Mouse (Mus musculus): ENCODE results near the gene Serpina10. TPM values are rescaled to one million over a fixed set of nuclear protein-coding genes. Genes with fewer than 3 reads are reported as not detected.

Serpina10 gene
- polyA plus RNA-seq, 1 experiment = not detected

DNA sequence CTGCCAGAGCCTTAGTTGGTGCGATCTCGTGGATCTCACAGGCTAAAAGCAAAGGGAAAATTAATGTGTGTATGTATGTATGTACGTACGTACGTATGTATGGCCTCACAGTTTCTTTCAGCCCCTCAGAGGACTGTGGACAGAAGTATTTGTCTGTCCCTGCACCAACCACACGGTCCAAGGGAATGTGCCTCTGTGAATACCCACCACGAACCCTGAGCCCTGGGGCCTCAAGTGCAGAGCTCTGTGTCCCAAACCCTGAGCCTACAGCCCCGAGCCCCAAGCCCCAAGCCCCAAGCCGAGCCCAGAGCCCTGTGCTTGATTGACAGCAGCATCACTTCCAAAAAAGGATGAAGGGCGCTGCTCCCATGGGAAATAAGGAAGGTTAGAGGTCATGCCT, 26.7 kb upstream of the Serpina10 start:
- no peak for TF ChIP-seq FLI1 (IDR thresholded peaks at IDR 0.05; ENCODE audit: low read length)
- Histone ChIP-seq H3K9me3 (peaks cover 8% of the 10 kb centered on the region; the same call in 1 of the 2 replicates), H3K4me3 (replicated peaks) (no peak overlapping the region)

GRCm38 (mm10) chr12:103656848-103657626, 25.8 kb upstream of the Serpina10 start, which contains the start of gene Serpina6:
Gene Serpina6 (minus strand): TSS chr12:103657212.
- Histone ChIP-seq H3K4me1 (no peaks in the 10 kb centered on the region), H3K27me3 (replicated peaks) (no peaks in the 10 kb centered on the region), H3K9me3 (peaks cover 8% of the 10 kb centered on the region; the same call in 1 of the 2 replicates), H3K4me3 (replicated peaks) (no peak within 1 kb of the TSS), H3K36me3 (replicated peaks; ENCODE audit: low read length) (no peaks in the 10 kb centered on the region)
- no peak for TF ChIP-seq GATA1 (IDR thresholded peaks at IDR 0.05; ENCODE audit: borderline replicate concordance, low read length)

More for the DNA sequence above, 26.7 kb upstream of the Serpina10 start:
- Histone ChIP-seq H3K4me1 (no peaks in the 10 kb centered on the region), H3K36me3 (replicated peaks; ENCODE audit: low read length) (no peaks in the 10 kb centered on the region), H3K27me3 (replicated peaks) (no peaks in the 10 kb centered on the region)

DNA sequence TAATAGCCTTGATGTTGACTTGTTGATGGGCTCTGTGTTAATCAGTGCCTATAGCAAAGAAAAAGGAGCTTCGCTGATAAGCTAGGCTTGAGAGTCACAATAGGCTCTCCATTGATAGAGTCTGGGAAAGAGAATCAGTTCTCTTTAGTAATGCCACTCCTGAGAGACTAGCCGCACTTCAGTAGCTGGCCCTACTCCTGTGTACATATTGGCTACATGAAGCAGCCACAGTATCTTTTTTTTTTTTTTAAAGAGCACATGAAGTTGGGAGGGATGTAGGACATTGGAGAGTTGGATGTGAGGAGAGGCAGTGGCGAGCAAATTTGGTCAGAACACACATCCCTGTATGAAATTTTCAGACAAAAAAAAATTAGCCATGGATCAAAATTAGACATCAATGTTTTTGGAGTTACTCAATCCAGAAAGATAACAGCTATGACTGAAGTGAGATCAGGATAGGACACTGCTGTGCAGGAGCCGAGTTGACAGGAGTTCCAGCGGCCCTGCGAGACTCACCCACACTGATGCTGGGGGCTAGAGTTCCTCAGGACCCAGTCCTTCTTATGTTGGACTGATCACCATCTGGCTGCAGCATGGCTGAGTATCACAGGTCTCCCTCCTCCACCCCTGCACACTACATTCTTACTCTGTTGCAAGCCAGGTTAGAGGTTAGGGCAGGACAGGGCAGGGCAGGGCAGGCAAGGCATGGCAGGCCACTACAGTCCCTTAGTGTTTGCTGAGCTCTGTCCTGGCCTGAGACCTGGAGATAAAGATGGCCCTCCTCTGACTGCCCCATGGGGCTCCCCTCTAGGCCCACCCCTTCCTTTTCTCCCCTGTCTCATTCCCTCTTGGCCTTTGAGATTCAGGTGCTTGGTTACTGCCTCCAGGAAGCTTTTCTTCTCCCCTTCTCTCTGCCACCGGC, 24.1 kb upstream of the Serpina10 start:
- H3K9me3 ChIP-seq = peaks cover 8% of the 10 kb centered on the region; the same call in 1 of the 2 replicates
- H3K4me1 ChIP-seq = no peaks in the 10 kb centered on the region
- no peaks in the 10 kb centered on the region for H3K27me3 ChIP-seq (replicated peaks)
- TF ChIP-seq FLI1 (IDR thresholded peaks at IDR 0.05; ENCODE audit: low read length) = no peak
- TF ChIP-seq GATA1 (IDR thresholded peaks at IDR 0.05; ENCODE audit: borderline replicate concordance, low read length) = no peak
- H3K4me3 ChIP-seq (replicated peaks) = no peak overlapping the region
- H3K36me3 ChIP-seq (replicated peaks; ENCODE audit: low read length) = no peaks in the 10 kb centered on the region

DNA sequence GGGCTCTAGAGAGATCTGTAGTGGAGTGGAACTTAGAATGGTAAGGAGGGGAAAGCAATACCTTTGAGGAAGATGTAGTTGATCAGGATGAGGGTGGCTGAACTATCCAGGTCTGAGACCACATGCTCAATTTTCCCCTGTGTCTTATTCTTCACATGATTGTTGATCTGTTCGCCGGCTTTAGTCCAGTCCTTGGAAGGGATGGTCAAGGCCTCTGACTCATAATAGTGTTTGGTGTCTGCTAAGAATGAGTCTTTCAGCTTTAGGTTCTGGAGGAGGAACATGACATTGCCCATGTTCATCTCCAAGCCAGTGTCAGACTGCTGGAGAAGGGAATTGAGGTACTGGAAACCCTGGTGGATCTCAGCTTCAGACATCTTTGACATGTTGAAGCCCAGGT, 22.6 kb upstream of the Serpina10 start:
- Histone ChIP-seq H3K36me3 (replicated peaks; ENCODE audit: low read length) (no peaks in the 10 kb centered on the region), H3K4me1 (no peaks in the 10 kb centered on the region), H3K27me3 (replicated peaks) (no peaks in the 10 kb centered on the region), H3K9me3 (peaks cover 8% of the 10 kb centered on the region; the same call in 1 of the 2 replicates), H3K4me3 (replicated peaks) (no peak overlapping the region)
- TF ChIP-seq GATA1 (IDR thresholded peaks at IDR 0.05; ENCODE audit: borderline replicate concordance, low read length) (no peak), FLI1 (IDR thresholded peaks at IDR 0.05; ENCODE audit: low read length) (no peak)

DNA sequence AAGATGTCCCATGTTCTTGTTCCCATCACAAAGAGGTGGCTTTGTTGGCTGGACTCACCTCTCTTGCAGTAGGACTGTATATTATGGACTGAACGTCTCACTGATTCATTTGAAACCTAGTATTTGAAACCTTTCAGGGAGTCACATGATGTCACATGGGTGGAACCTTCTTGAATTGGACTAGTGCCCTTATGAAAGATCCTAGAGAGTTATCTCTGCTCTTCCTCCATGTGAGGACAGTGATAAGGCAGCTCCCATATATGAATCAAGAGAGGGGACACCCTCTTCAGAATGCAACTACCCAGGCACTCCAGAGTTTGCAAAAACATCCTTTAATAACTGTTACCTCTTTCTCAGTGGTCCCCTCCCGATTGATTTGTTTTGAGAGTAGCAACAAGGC, 15.1 kb upstream of the Serpina10 start:
- Histone ChIP-seq H3K36me3 (replicated peaks; ENCODE audit: low read length) (no peaks in the 10 kb centered on the region), H3K4me3 (replicated peaks) (no peak overlapping the region), H3K27me3 (replicated peaks) (no peaks in the 10 kb centered on the region), H3K9me3 (no peaks in the 10 kb centered on the region), H3K4me1 (no peaks in the 10 kb centered on the region)
- TF ChIP-seq GATA1 (IDR thresholded peaks at IDR 0.05; ENCODE audit: borderline replicate concordance, low read length) (no peak), FLI1 (IDR thresholded peaks at IDR 0.05; ENCODE audit: low read length) (no peak)

DNA sequence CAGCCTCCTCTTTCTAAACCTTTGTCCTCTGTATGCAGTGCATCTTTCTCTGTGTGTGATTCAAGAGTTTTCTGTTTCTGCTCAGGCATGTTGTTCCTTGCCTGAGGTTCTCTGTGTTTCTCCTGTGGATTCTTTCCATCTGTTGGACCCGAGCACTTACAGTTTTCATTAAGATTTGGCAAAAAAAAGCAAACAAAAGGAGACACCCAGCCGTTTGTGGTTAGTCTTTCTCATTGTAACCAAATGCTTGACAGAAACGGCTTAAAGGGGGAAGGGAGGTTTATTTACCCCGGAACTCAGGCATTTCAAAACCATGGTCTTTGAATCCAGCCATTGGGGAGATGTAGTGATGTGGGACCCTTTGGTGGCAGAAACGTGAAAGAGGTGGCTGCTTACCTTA, 13.4 kb upstream of the Serpina10 start:
- Histone ChIP-seq H3K4me1 (no peaks in the 10 kb centered on the region), H3K9me3 (no peaks in the 10 kb centered on the region), H3K4me3 (replicated peaks) (no peak overlapping the region), H3K27me3 (replicated peaks) (no peaks in the 10 kb centered on the region), H3K36me3 (replicated peaks; ENCODE audit: low read length) (no peaks in the 10 kb centered on the region)
- no peak for TF ChIP-seq FLI1 (IDR thresholded peaks at IDR 0.05; ENCODE audit: low read length)
- no peak for TF ChIP-seq GATA1 (IDR thresholded peaks at IDR 0.05; ENCODE audit: borderline replicate concordance, low read length)

GRCm38 (mm10) chr12:103643818-103644217, 12.6 kb upstream of the Serpina10 start:
- Histone ChIP-seq H3K4me1 (no peaks in the 10 kb centered on the region), H3K4me3 (replicated peaks) (no peak overlapping the region), H3K9me3 (no peaks in the 10 kb centered on the region), H3K36me3 (replicated peaks; ENCODE audit: low read length) (no peaks in the 10 kb centered on the region), H3K27me3 (replicated peaks) (no peaks in the 10 kb centered on the region)
- no peak for TF ChIP-seq FLI1 (IDR thresholded peaks at IDR 0.05; ENCODE audit: low read length)
- no peak for TF ChIP-seq GATA1 (IDR thresholded peaks at IDR 0.05; ENCODE audit: borderline replicate concordance, low read length)

- no peak for TF ChIP-seq GATA1 (IDR thresholded peaks at IDR 0.05; ENCODE audit: borderline replicate concordance, low read length)
- TF ChIP-seq FLI1 (IDR thresholded peaks at IDR 0.05; ENCODE audit: low read length) = no peak
- Histone ChIP-seq H3K4me3 (replicated peaks) (no peak overlapping the region), H3K36me3 (replicated peaks; ENCODE audit: low read length) (no peaks in the 10 kb centered on the region), H3K4me1 (no peaks in the 10 kb centered on the region), H3K27me3 (replicated peaks) (no peaks in the 10 kb centered on the region), H3K9me3 (no peaks in the 10 kb centered on the region)
Measured at GRCm38 (mm10) chr12:103643336-103643735, 12.1 kb upstream of the Serpina10 start.

DNA sequence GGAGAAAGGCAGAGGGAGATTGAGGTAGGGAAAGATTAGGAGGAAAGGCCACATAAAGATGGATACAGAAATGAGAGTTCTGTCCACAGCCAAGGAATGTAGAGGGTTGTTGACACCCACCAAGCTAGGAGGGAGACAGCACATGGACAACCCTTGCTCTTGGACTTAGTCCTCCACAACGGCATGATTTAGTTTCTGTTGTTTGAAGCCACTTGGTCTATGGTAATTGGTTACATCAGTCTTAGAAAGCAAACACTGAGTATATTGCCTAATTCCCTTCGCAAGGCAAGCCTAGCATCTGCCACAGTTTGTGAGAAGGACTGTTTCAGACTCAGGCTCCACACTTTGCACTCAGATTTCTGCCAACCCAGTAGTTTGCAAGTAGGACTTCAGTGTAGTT, 4.6 kb upstream of the Serpina10 start:
- TF ChIP-seq GATA1 (IDR thresholded peaks at IDR 0.05; ENCODE audit: borderline replicate concordance, low read length) = no peak
- TF ChIP-seq FLI1 (IDR thresholded peaks at IDR 0.05; ENCODE audit: low read length) = no peak
- Histone ChIP-seq H3K36me3 (replicated peaks; ENCODE audit: low read length) (no peaks in the 10 kb centered on the region), H3K4me3 (replicated peaks) (no peak overlapping the region), H3K27me3 (replicated peaks) (no peaks in the 10 kb centered on the region), H3K9me3 (peaks cover 17% of the 10 kb centered on the region), H3K4me1 (no peaks in the 10 kb centered on the region)

DNA sequence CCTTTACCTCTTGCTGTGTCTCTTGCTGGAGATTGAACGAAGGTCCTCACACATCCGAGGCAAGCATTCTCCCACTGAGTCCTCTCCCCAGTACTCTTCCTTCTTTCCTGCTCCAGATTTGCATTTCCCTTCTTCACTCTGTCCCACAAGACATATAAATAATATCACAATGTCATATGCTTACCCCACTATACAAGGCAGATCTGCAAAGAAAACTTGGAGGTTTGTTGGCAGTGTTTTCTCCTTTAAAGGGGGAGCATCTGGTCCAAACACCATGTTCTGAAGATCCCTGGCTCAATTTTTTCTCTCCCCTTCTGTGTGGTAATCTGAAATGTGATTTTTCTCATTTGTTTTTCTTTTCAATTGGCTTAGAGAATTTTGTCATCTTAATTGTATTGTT, 3.2 kb upstream of the Serpina10 start:
- Histone ChIP-seq H3K27me3 (replicated peaks) (no peaks in the 10 kb centered on the region), H3K4me1 (no peaks in the 10 kb centered on the region), H3K36me3 (replicated peaks; ENCODE audit: low read length) (no peaks in the 10 kb centered on the region), H3K4me3 (replicated peaks) (no peak overlapping the region), H3K9me3 (peaks cover 31% of the 10 kb centered on the region)
- TF ChIP-seq GATA1 (IDR thresholded peaks at IDR 0.05; ENCODE audit: borderline replicate concordance, low read length) = no peak
- no peak for TF ChIP-seq FLI1 (IDR thresholded peaks at IDR 0.05; ENCODE audit: low read length)

All from megakaryocyte, embryonic 14.5 days (primary cell).